Mouse (Mus musculus): Measurements from ENCODE around the gene Usp4.

Gene Usp4

GRCm38 (mm10) chr9:108342301-108342831 is 5.3 kb upstream of the Usp4 start:
- DNase-seq (ENCODE audit: low spot score): no peak

DNA sequence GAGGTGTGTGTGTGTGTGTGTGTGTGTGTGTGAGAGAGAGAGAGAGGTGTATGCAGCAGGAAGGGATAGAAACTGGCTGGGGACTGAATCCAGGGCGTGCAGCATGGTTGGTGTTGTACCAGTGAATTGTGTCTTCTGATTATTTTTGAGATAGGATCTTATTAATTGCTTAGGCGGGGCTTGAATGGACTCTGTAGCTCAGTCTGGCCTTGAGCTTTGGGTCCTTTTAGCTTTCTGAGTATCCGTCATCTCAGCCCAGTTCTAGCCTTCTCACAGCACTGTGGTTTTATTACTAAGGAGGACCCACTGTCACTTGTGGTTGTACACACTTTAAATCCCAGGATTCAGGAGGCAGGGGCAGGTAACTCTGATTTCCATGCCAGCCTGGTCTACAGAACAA is 4.3 kb upstream of the Usp4 start:
- DNase-seq (ENCODE audit: low spot score): no peak

DNA sequence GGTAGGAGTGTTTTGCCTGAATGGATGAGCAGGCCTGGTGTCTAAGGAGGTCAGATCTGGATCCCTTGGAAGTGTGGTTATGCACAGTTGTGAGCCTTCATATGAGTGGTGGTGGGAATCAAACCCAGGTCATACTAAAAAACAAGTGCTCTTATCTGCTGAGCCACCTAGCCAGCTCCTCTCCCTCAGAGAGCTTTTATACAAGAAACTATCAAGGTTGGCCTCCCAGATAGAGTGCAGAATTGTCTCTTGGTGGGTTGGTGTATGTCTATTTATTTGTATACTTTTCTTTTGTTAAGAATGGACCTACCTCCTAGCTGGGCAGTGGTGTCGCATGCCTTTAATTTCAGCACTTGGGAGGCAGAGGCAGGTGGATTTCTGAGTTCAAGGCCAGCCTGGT is 3.8 kb upstream of the Usp4 start:
- no peak for DNase-seq (ENCODE audit: low spot score)

GRCm38 (mm10) chr9:108344471-108344870 is 3.2 kb upstream of the Usp4 start:
- no peak for DNase-seq (ENCODE audit: low spot score)

GRCm38 (mm10) chr9:108347024-108347423 is 629 bp upstream of the Usp4 start:
- DNase-seq (ENCODE audit: low spot score): no peak

DNA sequence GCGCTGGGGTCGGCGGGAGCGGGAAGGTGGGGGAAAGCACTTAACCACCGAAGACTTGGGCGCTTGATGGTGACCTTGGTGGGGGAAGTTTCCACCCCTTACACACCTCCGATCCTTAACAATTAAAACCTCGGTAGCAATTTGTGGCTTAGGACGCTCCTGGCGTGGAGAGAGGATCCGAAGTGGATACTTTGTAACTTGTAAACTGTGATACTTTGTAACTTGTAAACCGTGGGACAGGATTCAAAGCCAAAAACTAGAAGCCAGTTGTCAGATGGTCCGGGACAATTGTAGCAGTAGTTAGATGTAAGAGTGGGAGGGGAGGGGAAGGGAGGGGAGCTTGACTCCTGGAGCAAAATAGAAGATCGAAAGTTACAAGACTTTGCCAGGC is 632 bp downstream of the Usp4 start:
- no peak for DNase-seq (ENCODE audit: low spot score)

DNA sequence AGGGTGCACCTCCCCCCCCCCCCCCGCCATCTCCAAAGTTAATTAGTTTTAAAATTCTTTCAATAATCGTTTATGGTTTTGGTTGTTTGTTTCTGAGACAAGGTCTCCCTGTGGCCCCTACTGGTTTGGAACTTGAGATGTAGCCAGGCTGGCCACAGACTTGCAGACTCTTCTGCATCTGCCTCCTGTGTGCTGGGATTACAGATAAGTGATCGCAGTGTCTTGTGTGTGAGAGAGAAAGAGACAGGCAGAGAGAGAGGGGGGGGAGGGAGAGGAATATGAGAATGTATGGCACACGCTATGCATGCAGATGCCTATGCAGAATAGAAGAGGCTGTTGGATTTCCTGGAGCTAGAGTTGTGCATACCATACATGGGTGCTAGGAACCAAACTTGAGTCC is 2.1 kb downstream of the Usp4 start:
- DNase-seq (ENCODE audit: low spot score): no peak

GRCm38 (mm10) chr9:108378234-108378633 is 30.6 kb downstream of the Usp4 start:
- DNase-seq (ENCODE audit: low spot score): no peak

DNA sequence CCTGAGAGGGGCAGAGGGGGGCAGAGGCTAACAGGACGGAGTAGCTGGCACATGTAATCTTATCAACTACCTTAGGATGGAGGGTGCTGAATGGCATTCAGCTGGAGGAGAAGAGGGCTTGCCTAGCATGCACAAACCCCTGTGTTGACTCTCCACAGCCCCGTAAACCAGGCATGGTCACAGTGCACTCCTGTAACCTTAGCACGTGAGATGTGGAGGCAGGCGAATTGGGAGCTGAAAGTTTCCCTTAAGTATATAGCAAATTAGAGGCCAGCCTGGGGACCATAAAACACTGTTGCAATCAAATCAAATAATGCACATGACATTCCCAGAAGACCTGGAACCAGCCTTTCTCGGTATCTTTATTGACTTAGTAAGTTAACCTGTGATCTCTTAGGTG is 31.1 kb downstream of the Usp4 start:
- DNase-seq (ENCODE audit: low spot score): no peak

GRCm38 (mm10) chr9:108379294-108379693 is 31.6 kb downstream of the Usp4 start:
- DNase-seq (ENCODE audit: low spot score): no peak

DNA sequence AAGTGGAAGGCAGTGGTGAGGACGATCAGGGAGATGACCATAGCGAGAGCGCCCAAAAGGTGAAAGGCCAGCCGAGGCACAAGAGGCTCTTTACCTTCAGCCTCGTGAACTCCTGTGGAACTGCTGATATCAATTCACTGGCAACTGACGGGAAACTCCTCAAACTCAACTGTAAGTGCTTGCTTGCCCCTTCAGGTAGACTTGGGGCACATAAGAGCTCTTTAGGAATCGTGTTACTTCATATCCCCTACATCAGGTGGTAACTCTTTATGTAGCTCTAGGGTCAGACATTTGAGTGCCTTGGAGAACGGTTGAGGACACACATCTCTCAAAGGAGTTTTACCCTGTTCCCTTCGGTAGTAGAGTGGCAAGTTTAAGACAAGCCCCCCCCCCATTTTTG is 33.7 kb downstream of the Usp4 start:
- no peak for DNase-seq (ENCODE audit: low spot score)

- DNase-seq (ENCODE audit: low spot score): no peak
These were observed 37.4 kb downstream of the Usp4 start for GRCm38 (mm10) chr9:108385006-108385405.

DNA sequence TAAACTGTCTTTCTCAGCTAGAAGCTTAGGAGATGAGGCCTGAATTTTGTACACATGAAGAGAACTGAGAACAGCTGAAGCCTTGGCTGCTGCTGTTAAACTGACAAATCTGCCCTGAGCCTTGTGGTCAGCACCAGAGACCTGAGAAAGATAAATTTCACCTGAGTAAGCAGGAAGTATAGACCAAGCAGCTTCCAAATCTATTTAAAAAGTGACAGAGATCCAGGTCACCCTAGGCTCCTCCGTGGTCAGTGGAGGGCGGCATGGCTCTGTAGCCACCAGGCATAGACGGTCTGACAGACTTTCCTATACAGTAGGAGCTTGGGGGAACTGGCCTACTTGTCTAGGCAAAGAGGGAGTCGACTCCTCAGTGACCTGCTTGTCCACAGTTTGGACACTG is 39.2 kb downstream of the Usp4 start:
- DNase-seq (ENCODE audit: low spot score): no peak

- no peak for DNase-seq (ENCODE audit: low spot score)
These were observed 40.9 kb downstream of the Usp4 start for GRCm38 (mm10) chr9:108388601-108389000.

- DNase-seq (ENCODE audit: low spot score): no peak
These were observed 41.6 kb downstream of the Usp4 start for GRCm38 (mm10) chr9:108389220-108389619.

DNA sequence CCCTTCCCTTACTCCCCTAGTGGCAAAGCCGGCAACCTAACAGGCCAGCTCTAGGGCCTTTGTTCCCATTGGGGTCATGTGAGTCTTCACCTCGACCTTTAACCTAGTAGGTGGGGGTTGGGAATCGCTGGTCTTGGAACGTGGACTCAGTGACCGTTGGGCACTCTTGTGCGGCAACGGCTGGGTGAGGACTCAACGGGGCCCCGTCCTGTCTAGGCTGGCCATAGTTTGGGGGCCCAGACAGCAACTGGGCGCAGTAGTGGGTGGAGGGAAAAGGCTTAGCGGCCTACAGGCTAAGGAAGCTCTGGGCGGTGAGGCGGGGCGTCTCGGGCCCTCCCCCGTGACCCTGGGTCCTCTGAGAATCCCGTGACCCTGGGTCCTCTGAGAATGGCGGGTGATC is 45.0 kb downstream of the Usp4 start, which contains the start of gene 1700102P08Rik:
1700102P08Rik (plus strand) TSS at position 130 of the 400 bp plus-strand sequence.
- DNase-seq (ENCODE audit: low spot score): no peak

- no peak for DNase-seq (ENCODE audit: low spot score)
These were observed 46.5 kb downstream of the Usp4 start for GRCm38 (mm10) chr9:108394191-108394590.

DNA sequence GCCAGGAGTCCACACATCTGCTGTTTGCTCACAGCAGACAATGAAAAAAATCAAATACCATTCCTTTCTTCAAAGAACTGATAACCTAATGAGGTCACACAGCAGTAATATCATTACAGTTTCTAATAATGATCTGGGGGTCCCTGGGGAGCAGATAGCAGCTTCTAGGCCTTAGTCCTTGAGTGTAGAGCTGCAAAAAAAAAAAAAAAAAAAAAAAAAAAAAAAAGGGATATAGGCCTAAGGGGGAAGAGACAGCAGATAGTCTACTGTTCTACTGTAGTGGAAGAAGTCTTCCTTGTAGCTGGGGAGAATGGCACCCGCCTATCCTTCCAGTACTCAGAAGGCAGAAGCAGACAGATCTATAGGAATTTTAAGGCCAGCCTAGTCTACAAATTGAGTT is 47.8 kb downstream of the Usp4 start:
- no peak for DNase-seq (ENCODE audit: low spot score)

DNA sequence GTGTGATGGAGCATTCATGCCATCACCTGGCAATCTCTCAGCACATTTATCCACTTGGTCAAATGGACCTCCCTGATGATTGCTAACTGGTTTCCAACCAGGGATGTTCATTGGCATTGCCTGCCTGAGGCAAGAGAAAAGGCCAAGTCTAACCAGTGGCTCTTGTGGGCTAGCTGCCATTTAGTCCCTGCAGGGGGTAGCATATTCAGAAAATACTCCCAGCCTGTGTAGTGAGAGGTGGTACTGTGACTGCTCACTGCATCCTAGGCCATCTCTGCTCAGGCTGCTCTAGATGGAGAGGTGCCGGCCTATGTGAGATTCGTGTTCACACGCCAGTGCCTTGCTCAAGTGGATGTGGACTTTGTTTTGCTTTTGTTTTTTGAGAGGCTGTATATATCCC is 50.7 kb downstream of the Usp4 start:
- no peak for DNase-seq (ENCODE audit: low spot score)

DNA sequence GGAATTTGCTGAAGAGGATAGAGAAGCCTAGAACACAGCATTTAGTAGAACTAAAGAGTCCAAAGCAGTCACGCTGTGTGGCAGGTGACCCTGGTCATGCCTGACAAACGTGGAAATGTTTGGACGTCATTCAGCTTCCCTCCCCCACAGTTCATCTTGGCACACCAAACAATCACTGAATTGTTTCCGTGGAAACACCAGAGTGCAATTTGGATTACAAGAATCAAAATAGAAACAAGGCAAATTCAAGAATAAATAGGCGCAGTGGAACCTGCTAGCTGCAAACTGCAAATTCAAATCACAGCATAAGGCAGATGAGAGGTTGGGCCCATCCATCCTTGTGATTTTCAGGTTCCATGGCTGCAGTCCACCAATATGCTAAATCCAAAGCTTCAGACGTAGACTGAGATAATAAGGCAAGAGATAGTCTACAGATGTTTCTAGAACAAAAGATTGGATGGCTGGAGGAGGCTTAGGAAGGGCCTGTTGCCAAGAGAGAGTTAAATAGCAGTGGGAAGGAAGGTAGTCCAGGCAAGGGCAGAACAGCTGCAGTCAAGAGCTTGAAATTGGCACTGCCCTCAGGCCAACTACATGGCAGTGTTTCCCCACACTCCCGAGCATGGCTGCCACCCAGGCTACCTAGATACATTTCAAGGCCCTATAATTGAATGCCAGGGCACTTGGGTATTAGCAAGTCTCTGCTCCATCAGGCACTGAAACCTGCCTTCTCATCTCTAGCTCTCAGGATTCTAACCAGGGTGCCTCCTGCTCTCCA is 53.7 kb downstream of the Usp4 start:
- no peak for DNase-seq (ENCODE audit: low spot score)

- no peak for DNase-seq (ENCODE audit: low spot score)
These were observed 55.4 kb downstream of the Usp4 start for GRCm38 (mm10) chr9:108403081-108403480.

DNA sequence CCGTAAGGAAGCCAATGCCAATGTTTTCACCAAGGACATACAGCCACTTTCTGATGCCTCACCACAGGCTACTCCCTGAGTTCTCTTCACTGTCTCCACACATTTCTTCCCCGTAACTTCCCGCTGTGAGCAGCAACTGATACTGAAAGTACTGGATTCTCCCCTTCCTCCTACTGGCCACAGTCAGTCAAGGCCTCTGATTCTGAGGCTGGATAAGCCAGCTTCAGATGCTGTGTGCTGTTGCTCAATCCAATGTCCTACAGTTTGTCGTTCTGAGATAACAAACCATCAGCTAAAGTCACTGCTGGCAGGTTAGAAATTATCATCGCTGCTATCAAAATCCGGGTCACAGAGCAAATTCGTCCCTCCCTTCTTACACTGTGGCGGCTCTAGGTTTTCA is 56.8 kb downstream of the Usp4 start:
- DNase-seq (ENCODE audit: low spot score): no peak

GRCm38 (mm10) chr9:108409535-108409934 is 61.9 kb downstream of the Usp4 start:
- no peak for DNase-seq (ENCODE audit: low spot score)

- DNase-seq (ENCODE audit: low spot score): no peak
These were observed 63.8 kb downstream of the Usp4 start for GRCm38 (mm10) chr9:108411381-108411942.
